Mouse (Mus musculus) embryonic fibroblast, embryonic 13.5 days (primary cell): ENCODE data around the gene Olfr1359. TPM values are rescaled to one million over a fixed set of nuclear protein-coding genes. Genes with fewer than 3 reads are reported as not detected.
"Not testable (repeated sequence)": the region's sequence is repeated elsewhere in the genome, so short reads cannot be mapped to it uniquely, and the experiment has no call there.

ENCODE experiments used
- H3K27ac ChIP-seq: 2 replicates; pipeline ENCODE4 v1.5.1; 2012; ENCODE audit warnings: low read length, control low read depth, inconsistent platforms; ENCODE audit not compliant: insufficient read depth
- H3K4me1 ChIP-seq: 2 replicates; pipeline ENCODE4 v1.6.1; 2011; ENCODE audit warnings: low read length; ENCODE audit not compliant: control insufficient read depth, insufficient read depth
- H3K4me3 ChIP-seq: 2 replicates; pipeline ENCODE4 v1.5.1; 2011; ENCODE audit warnings: mild to moderate bottlenecking, control low read depth, low read length; ENCODE audit not compliant: insufficient read depth
- CTCF ChIP-seq: IDR thresholded peaks from 2 replicates; pipeline ENCODE4 v1.5.1; 2011; ENCODE audit warnings: mild to moderate bottlenecking, control low read depth, low read length, moderate library complexity, borderline replicate concordance; ENCODE audit not compliant: insufficient read depth
- POLR2A ChIP-seq: IDR thresholded peaks from 2 replicates; pipeline ENCODE4 v1.6.1; 2011; ENCODE audit warnings: low read depth, mild to moderate bottlenecking, control low read depth, low read length, moderate library complexity
- polyA plus RNA-seq: library from polyadenylated mRNA; stranded (reverse); fragments of >200 nt; gene quantifications from 2 replicates; pipeline ENCODE4 v1.2.4, GENCODE M21; 2011; ENCODE audit warnings: low read depth; ENCODE audit not compliant: missing spikeins, insufficient read length

The Olfr1359 gene
- polyA plus RNA-seq, 1 experiment: not detected

DNA sequence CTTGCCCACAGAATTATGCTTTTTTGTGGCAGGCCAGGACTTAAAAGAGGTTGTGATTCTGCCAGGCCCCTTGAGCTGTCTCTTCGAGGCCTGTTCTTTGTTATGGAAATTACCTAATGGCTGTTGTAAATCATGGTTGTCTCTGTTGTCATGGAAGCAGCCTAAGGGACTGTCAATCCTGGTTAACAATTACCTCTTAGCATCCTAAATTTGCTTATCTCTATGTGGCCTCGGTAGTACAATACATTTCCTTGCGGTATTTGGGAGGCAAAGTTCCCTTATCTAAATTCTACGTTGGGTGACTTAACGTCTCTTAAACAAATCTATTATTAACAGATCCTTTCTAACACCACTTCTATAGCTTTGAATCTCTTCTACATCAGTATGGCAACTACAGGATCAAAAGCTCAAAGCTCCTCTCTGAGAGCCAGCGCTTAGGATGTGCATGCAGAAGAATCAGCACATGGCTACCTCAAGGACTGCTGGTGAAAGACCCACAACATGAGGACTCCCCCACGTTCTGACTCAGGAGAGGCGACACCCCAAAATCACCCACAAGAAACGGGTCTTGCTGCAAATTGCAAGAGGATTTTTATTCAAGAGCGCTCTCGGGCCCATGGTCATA lies 30.1 kb downstream of the Olfr1359 start:
- no peak overlapping the region for H3K27ac ChIP-seq
- no peak overlapping the region for H3K4me3 ChIP-seq
- no peaks in the 10 kb centered on the region for H3K4me1 ChIP-seq
- TF ChIP-seq CTCF (no peak), POLR2A (no peak)

DNA sequence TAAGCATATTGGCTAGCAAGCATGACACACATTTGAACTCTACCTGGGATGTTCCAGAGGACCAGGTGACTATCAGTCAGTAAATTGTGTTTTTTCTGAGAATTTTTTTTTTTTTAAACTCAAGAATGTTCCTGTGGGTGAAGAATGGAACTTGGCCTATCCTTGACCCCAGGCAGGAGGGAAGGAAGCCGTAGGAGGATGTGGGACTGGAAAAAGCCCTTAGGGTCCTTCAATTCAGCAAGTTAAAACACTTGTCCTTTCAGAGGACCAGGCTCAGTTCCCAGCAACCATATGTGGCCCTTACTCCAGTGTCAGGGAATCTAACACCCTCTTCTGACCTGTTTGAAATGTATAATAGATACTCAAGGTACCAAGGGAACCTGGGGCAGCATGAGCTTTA lies 31.6 kb downstream of the Olfr1359 start:
- Histone ChIP-seq H3K27ac (no peak overlapping the region), H3K4me1 (no peaks in the 10 kb centered on the region), H3K4me3 (no peak overlapping the region)
- TF ChIP-seq CTCF: no peak

DNA sequence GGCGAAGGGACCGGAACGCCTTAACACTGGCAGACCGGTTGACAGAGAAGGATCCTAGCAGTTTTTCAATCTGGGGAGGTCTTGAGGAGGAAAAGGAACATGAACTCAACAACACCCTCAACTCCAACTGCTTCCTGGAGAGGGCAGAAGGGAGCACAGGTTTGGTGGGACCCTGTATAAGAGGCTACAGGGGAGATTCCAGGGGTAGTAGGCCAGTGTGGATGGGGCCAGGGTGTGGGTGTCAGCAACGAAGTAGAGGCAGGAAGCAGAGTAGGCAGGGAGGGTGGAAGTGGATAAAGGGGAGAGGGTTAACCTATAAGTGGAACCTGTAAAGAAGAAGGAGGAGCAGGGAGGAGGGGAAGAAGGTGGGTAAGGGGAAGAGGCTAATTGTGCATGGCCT lies 35.6 kb downstream of the Olfr1359 start:
- Histone ChIP-seq H3K4me3 (no peak overlapping the region), H3K4me1 (no peaks in the 10 kb centered on the region), H3K27ac (no peak overlapping the region)
- no peak for TF ChIP-seq POLR2A
- no peak for TF ChIP-seq CTCF

DNA sequence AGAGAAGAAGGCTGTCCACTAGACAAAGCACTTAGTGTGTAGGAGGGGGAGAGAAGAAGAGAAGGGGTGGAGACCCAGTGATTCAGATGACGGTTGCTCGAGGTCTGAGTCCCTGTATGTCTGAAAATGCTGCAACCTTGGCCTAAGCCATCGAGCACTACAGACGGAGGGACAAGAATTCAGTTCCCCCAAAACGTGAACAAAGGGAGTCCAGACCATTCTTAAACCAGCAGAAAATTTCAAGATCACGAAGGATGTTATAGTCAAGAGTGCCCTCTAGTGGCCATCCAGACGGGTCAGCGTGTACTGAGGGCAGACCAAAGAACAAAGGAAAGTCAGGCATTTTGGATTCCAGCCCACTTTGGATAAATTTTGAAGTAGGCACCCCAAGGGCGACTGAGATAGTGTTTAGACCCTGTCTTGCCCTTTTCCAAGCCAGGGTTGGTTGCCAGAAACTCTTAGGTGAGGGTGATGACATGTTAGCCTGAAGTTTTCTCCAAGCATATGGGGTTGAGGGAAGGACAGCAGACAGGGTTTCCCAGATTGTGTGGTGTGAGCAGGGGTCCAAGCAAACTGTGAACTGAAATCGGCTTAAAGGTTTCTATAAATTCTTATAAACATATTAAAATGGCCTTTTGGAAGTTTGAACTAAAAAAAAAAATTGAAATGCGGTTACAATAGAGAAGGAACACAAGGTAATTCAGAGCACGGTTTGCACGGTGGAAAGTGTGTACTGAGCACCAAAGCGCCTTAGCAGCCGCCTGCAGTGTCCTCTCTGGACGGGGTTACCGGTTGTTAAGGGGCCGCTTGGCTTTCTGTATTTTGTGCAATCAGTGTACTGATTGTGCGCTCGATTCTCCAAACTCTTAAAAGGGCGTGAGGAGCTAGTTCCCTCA lies 36.3 kb downstream of the Olfr1359 start:
- Histone ChIP-seq H3K4me3 (peak overlapping the region; percentile 33), H3K4me1 (no peaks in the 10 kb centered on the region), H3K27ac (peak overlapping the region; percentile 49)
- TF ChIP-seq CTCF: peak; percentile 68; the same call in 1 of the 2 replicates
- TF ChIP-seq POLR2A: no peak

DNA sequence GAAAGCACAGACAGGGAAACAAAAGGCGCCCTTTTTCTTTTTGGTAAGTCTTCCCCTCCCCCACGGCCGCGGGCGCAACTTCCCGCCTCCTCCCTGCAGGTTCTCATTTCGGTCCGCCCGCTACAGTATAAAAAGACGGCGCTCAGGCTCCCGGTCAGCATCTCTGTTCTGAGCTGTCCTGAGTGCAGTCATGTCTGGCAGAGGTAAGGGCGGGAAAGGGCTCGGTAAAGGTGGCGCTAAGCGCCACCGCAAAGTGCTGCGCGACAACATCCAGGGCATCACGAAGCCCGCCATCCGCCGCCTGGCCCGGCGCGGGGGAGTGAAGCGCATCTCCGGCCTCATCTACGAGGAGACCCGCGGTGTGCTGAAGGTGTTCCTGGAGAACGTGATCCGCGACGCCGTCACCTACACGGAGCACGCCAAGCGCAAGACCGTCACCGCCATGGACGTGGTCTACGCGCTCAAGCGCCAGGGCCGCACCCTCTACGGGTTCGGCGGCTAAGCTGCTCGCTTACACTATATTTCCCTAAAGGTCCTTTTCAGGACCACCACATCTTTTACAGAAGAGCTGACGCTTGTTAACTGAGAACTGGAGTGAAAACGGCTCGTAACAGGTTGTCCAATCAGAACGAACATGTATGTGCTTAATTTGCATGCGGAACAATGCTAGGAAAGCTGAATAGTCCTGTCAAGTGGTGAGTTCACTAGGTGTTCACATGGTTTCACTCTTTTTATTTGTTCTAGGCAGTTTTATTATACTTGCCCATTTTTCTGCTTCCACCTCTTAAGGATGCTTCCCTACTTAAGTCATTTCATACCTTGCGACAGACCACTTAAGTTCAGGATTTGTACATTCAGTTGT lies 37.2 kb downstream of the Olfr1359 start, which contains the start of gene Hist1h4j:
Hist1h4j (plus strand) TSS at position 159 of the 862 bp plus-strand sequence.
- peak; percentile 80 for TF ChIP-seq POLR2A
- Histone ChIP-seq H3K27ac (peak within 1 kb of the TSS; percentile 49), H3K4me3 (peak within 1 kb of the TSS; percentile 33)
- not testable (repeated sequence) for H3K4me1 ChIP-seq

DNA sequence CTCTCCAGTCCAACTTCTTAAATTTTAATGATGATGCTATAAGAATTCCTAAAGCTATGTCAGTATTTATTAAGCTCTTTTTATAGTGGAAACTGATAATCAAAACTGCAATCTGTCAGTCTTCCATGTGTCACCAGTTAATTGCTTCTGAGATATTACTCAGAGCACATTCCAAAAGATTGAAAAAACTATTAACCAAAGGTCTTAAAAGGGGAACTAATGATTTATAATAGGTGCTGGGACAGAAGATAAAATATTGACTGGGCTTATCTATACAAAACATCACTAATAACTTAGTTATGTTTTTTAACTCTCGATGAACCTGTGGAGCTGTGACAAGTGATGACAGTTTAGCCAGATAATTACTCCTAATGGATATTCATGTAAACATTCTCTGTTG lies 47.1 kb downstream of the Olfr1359 start:
- Histone ChIP-seq H3K4me1 (peaks cover 2% of the 10 kb centered on the region; the same call in 1 of the 2 replicates), H3K4me3 (no peak overlapping the region), H3K27ac (no peak overlapping the region)
- TF ChIP-seq POLR2A (no peak), CTCF (no peak)

DNA sequence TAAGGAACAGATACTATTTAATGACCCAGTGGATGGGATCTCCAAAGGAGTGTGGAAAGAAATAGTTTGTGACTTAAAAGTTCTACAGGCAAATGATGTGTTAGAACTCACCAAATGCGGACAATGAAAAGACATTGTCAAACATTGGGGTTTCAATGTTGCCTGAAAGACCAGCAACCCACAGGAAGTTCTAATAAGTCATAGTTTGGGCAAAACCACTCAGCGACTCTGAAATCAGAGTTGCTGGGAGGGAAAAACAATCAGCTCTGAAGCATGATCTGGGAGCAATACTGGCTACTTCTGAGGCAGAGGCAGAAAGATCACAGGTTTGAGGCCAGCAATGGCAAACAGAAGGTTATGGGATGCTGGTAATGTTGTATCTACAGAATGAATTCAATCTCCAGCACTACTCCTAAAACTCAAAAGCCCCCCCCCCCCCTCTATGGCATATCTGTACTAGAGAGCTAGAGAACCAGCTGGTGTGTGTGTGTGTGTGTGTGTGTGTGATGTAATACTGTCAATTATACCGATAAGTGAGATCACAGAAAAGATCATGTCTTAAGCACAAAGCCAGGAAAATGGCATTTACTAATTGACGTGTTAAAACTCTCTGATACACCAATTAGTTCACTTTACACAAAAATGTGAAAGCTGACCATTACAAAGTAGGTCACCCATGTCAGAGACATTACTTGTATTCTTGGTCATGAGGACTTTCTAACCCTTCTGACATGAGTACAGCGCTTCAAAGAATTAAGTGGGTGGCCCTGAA lies 51.7 kb downstream of the Olfr1359 start:
- H3K4me3 ChIP-seq: peak overlapping the region; percentile 57
- TF ChIP-seq POLR2A (peak; percentile 75), CTCF (no peak)
- peak overlapping the region; percentile 13; the same call in 1 of the 2 replicates for H3K27ac ChIP-seq
- H3K4me1 ChIP-seq: peaks cover 8% of the 10 kb centered on the region

DNA sequence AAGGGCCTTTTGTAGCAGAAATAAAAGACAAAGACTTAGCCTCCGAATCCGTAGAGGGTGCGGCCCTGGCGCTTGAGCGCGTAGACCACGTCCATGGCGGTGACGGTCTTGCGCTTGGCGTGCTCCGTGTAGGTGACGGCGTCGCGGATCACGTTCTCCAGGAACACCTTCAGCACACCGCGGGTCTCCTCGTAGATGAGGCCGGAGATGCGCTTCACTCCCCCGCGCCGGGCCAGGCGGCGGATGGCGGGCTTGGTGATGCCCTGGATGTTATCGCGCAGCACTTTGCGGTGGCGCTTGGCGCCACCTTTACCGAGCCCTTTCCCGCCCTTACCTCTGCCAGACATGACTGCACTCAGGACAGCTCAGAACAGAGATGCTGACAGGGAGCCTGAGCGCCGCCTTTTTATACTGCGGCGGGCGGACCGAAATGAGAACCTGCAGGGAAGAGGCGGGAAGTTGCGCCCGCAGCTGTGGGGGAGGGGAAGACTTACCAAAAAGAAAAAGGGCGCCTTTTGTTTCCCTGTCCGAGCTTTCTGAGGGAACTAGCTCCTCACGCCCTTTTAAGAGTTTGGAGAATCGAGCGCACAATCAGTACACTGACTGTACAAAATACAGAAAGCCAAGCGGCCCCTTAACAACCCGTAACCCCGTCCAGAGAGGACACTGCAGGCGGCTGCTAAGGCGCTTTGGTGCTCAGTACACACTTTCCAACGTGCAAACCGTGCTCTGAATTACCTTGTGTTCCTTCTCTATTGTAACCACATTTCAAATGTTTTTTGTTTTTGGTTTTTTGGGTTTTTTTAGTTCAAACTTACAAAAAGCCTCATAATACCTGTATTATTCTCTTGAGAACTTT lies 52.5 kb downstream of the Olfr1359 start, which contains the start of gene Hist1h4k:
Hist1h4k (minus strand) TSS at position 347 of the 859 bp plus-strand sequence.
- Histone ChIP-seq H3K27ac (peak within 1 kb of the TSS; percentile 84), H3K4me3 (peak within 1 kb of the TSS; percentile 57)
- H3K4me1 ChIP-seq: not testable (repeated sequence)
- peak; percentile 86 for TF ChIP-seq POLR2A
